Comparison of ENCODE assay signal across 21 mouse cellular contexts in genomic region chr6:83023786-83024185, GRCm38 (mm10). TPM values are rescaled to one million over a fixed set of nuclear protein-coding genes. Genes with fewer than 3 reads are reported as not detected.
DNase-seq lines count a peak whose midpoint lies in the region; ATAC-seq and TF ChIP-seq lines count a peak whose summit lies in the region.
"Had no signal": no experiment of that assay in that cellular context is flagged by ENCODE, and none has a peak within 500 bp of the region (broad histone marks: within the 10 kb centered on the region; RNA-seq: fewer than 3 reads in every experiment).

No protein-coding gene starts in this region.

- no peak for TF ChIP-seq EP300 in liver, postnatal 0 days (IDR thresholded peaks at IDR 0.05; ENCODE audit: low read depth)

- H3K36me3 ChIP-seq in liver, embryonic 13.5 days: no peaks in the 10 kb centered on the region
- H3K36me3 ChIP-seq in liver, postnatal 0 days (replicated peaks; ENCODE audit: insufficient read depth, low read length): no peaks in the 10 kb centered on the region
- H3K36me3 ChIP-seq in C2C12 (ENCODE audit: control insufficient read depth, insufficient read depth): no peaks in the 10 kb centered on the region
- H3K36me3 ChIP-seq: embryonic facial prominence, embryonic 10.5 days; forebrain, embryonic 15.5 days; heart, embryonic 10.5 days; hindbrain, embryonic 12.5 days had no signal

- H3K27ac ChIP-seq in liver, embryonic 13.5 days: peak overlapping the region; percentile 91
- H3K27ac ChIP-seq in liver, postnatal 0 days (ENCODE audit: low read depth): no peak overlapping the region
- H3K27ac ChIP-seq in embryonic fibroblast, embryonic 13.5 days (ENCODE audit: insufficient read depth, low read length): peak overlapping the region; percentile 95
- H3K27ac ChIP-seq: embryonic facial prominence, embryonic 10.5 days; forebrain, embryonic 15.5 days; heart, embryonic 10.5 days; hindbrain, embryonic 12.5 days had no signal

- H3K79me2 ChIP-seq in C2C12 (ENCODE audit: control insufficient read depth, insufficient read depth): no peaks in the 10 kb centered on the region

- H3K27me3 ChIP-seq in liver, embryonic 13.5 days: no peaks in the 10 kb centered on the region; the same call in 1 of the 2 replicates
- 0 out of 2 replicates have a peak, but pooled peaks cover 3% of the 10 kb centered on the region for H3K27me3 ChIP-seq in liver, postnatal 0 days (ENCODE audit: insufficient read depth, low read length)
- H3K27me3 ChIP-seq in C2C12 (ENCODE audit: control insufficient read depth, insufficient read depth, insufficient read length): no peaks in the 10 kb centered on the region
- H3K27me3 ChIP-seq: forebrain, embryonic 15.5 days; Patski had no signal

- no peak overlapping the region for H3ac ChIP-seq in C2C12 (ENCODE audit: control insufficient read depth, insufficient read length, low read depth)

- peak overlapping the region; percentile 43 for H3K9ac ChIP-seq in liver, embryonic 13.5 days
- H3K9ac ChIP-seq in liver, postnatal 0 days (replicated peaks): no peak overlapping the region
- H3K9ac ChIP-seq: forebrain, embryonic 15.5 days; hindbrain, embryonic 12.5 days had no signal

- no peak overlapping the region for H3K4me3 ChIP-seq in liver, embryonic 13.5 days (replicated peaks)
- H3K4me3 ChIP-seq in liver, postnatal 0 days (ENCODE audit: low read depth, low read length): no peak overlapping the region
- H3K4me3 ChIP-seq in C2C12 (ENCODE audit: insufficient read depth, poor library complexity, severe bottlenecking): no peak overlapping the region
- no peak overlapping the region for H3K4me3 ChIP-seq in embryonic fibroblast, embryonic 13.5 days (ENCODE audit: insufficient read depth, low read length)
- H3K4me3 ChIP-seq: embryonic facial prominence, embryonic 10.5 days; forebrain, embryonic 15.5 days; heart, embryonic 10.5 days; hindbrain, embryonic 12.5 days had no signal

- 91% methylated on average over 2 of the region's 2 CpGs for WGBS in liver, embryonic 13.5 days (ENCODE audit: insufficient replicate concordance)
- 84% methylated on average over 2 of the region's 2 CpGs for WGBS in liver, postnatal 0 days (ENCODE audit: insufficient replicate concordance)

- H3K9me3 ChIP-seq in liver, embryonic 13.5 days (replicated peaks): no peaks in the 10 kb centered on the region
- no peaks in the 10 kb centered on the region for H3K9me3 ChIP-seq in liver, postnatal 0 days (ENCODE audit: low read length)
- H3K9me3 ChIP-seq: embryonic facial prominence, embryonic 10.5 days; forebrain, embryonic 15.5 days; G1E; heart, embryonic 10.5 days; hindbrain, embryonic 12.5 days had no signal

- H3K4me2 ChIP-seq in liver, embryonic 13.5 days: no peak overlapping the region
- H3K4me2 ChIP-seq in liver, postnatal 0 days (ENCODE audit: low read depth, low read length): no peak overlapping the region
- H3K4me2 ChIP-seq: forebrain, embryonic 15.5 days; hindbrain, embryonic 12.5 days had no signal

- no peak for ATAC-seq in liver, embryonic 13.5 days (ENCODE audit: low read depth)
- no peak for ATAC-seq in liver, postnatal 0 days
- ATAC-seq in erythroid progenitor cell, adult 5-6 weeks (replicated peaks; ENCODE audit: low FRiP score, poor library complexity, severe bottlenecking): no peak
- ATAC-seq: activated CD4-positive, CD25-positive, alpha-beta regulatory T cell, adult 4 months; CD4-positive, CD25-positive, alpha-beta regulatory T cell, adult 4 months; forebrain, embryonic 15.5 days; hindbrain, embryonic 16.5 days; Patski had no signal

- no peak for DNase-seq in liver, embryonic 13.5 days
- DNase-seq in liver, postnatal 0 days: no peak
- DNase-seq in layer of hippocampus, adult 9-10 months (ENCODE audit: low spot score): no peak
- DNase-seq: adrenal gland, postnatal 14 days; cerebellum, adult 18-20 months; cerebellum, adult 9-11 months; gastrocnemius, postnatal 36 days; heart, postnatal 10 days; heart, postnatal 4 days had no signal

- no peak for TF ChIP-seq POLR2A in embryonic fibroblast, embryonic 13.5 days (IDR thresholded peaks at IDR 0.05; ENCODE audit: low read depth, low read length)

- H3K79me3 ChIP-seq in C2C12 (ENCODE audit: low read depth): peaks cover 1% of the 10 kb centered on the region

- no peak for TF ChIP-seq CTCF in liver, postnatal 0 days (IDR thresholded peaks at IDR 0.05; ENCODE audit: low read depth)
- TF ChIP-seq CTCF in C2C12 (IDR thresholded peaks at IDR 0.05; ENCODE audit: control insufficient read depth, insufficient read depth, insufficient read length): no peak
- no peak for TF ChIP-seq CTCF in embryonic fibroblast, embryonic 13.5 days (IDR thresholded peaks at IDR 0.05; ENCODE audit: borderline replicate concordance, insufficient read depth, low read length)

- peaks cover 85% of the 10 kb centered on the region for H3K4me1 ChIP-seq in liver, embryonic 13.5 days (replicated peaks)
- peaks cover 55% of the 10 kb centered on the region for H3K4me1 ChIP-seq in liver, postnatal 0 days (ENCODE audit: insufficient read depth)
- peaks cover 32% of the 10 kb centered on the region for H3K4me1 ChIP-seq in embryonic fibroblast, embryonic 13.5 days (ENCODE audit: control insufficient read depth, insufficient read depth, low read length)
- H3K4me1 ChIP-seq: forebrain, embryonic 15.5 days; hindbrain, embryonic 12.5 days had no signal

TF ChIP-seq in C2C12, 6 proteins besides CTCF, POLR2A, EP300 and RAD21:
- TF ChIP-seq CEBPB (IDR thresholded peaks at IDR 0.05; ENCODE audit: low read depth) (no peak), MAX (IDR thresholded peaks at IDR 0.05) (peak; percentile 16), MYOD1 (IDR thresholded peaks at IDR 0.05; ENCODE audit: control insufficient read depth, insufficient read length, low read depth) (peak; percentile 7), FOSL1 (IDR thresholded peaks at IDR 0.05; ENCODE audit: insufficient read depth, low read length, poor library complexity, severe bottlenecking) (peak; percentile 9), MYOG (IDR thresholded peaks at IDR 0.05; ENCODE audit: control insufficient read depth, extremely low read depth, insufficient read length) (no peak), USF1 (IDR thresholded peaks at IDR 0.05; ENCODE audit: low read depth) (no peak)

RNA-seq across cellular contexts. Expression of gene Dok1, which starts 9.5 kb away (rescaled TPM):
- 20.1 and 20.2 TPM in 2 replicates for polyA plus RNA-seq in liver, embryonic 13.5 days (2015; fragmentation: Nextera tagmentation; extraction: Ambion mirVana)
- 11.3 and 11.8 TPM in 2 replicates for polyA plus RNA-seq in liver, postnatal 0 days (2015; fragmentation: Nextera tagmentation; extraction: Ambion mirVana)
- polyA plus RNA-seq in C2C12 (2012; fragmentation: generic; extraction: Trizol): 80.8 TPM
- polyA plus RNA-seq in embryonic fibroblast, embryonic 13.5 days (2011; ENCODE audit: insufficient read length, low read depth, missing spikeins): 37.9 and 56.4 TPM in 2 replicates
- total RNA-seq in erythroid progenitor cell, adult 5-6 weeks (2015; ENCODE audit: low replicate concordance): 20.5 and 27.4 TPM in 2 replicates
- 26.9 and 34.7 TPM in 2 replicates for total RNA-seq in erythroid progenitor cell, adult 5-6 weeks (2017; ENCODE audit: low replicate concordance)

RNA-seq across cellular contexts. Expression of gene Loxl3, which starts 10.2 kb away (rescaled TPM):
- 2.1 and 2.2 TPM in 2 replicates for polyA plus RNA-seq in liver, embryonic 13.5 days (2015; fragmentation: Nextera tagmentation; extraction: Ambion mirVana)
- 1.2 and 1.7 TPM in 2 replicates for polyA plus RNA-seq in liver, postnatal 0 days (2015; fragmentation: Nextera tagmentation; extraction: Ambion mirVana)
- polyA plus RNA-seq in C2C12 (2012; fragmentation: generic; extraction: Trizol): 23.0 TPM
- 124 and 241 TPM in 2 replicates for polyA plus RNA-seq in embryonic fibroblast, embryonic 13.5 days (2011; ENCODE audit: insufficient read length, low read depth, missing spikeins)
- 0.84 and 3.6 TPM in 2 replicates for total RNA-seq in erythroid progenitor cell, adult 5-6 weeks (2015; ENCODE audit: low replicate concordance)
- 0.38 and 3.2 TPM in 2 replicates for total RNA-seq in erythroid progenitor cell, adult 5-6 weeks (2017; ENCODE audit: low replicate concordance)

RNA-seq across cellular contexts. Expression of gene Aup1, which starts 30.5 kb away (rescaled TPM):
- polyA plus RNA-seq in liver, embryonic 13.5 days (2015; fragmentation: Nextera tagmentation; extraction: Ambion mirVana): 186 and 197 TPM in 2 replicates
- 175 and 180 TPM in 2 replicates for polyA plus RNA-seq in liver, postnatal 0 days (2015; fragmentation: Nextera tagmentation; extraction: Ambion mirVana)
- 166 TPM for polyA plus RNA-seq in C2C12 (2012; fragmentation: generic; extraction: Trizol)
- 129 and 133 TPM in 2 replicates for polyA plus RNA-seq in embryonic fibroblast, embryonic 13.5 days (2011; ENCODE audit: insufficient read length, low read depth, missing spikeins)
- total RNA-seq in erythroid progenitor cell, adult 5-6 weeks (2015; ENCODE audit: low replicate concordance): 275 and 371 TPM in 2 replicates
- total RNA-seq in erythroid progenitor cell, adult 5-6 weeks (2017; ENCODE audit: low replicate concordance): 190 and 242 TPM in 2 replicates

RNA-seq across cellular contexts. Expression of gene Htra2, which starts 31.3 kb away (rescaled TPM):
- 131 and 132 TPM in 2 replicates for polyA plus RNA-seq in liver, embryonic 13.5 days (2015; fragmentation: Nextera tagmentation; extraction: Ambion mirVana)
- polyA plus RNA-seq in liver, postnatal 0 days (2015; fragmentation: Nextera tagmentation; extraction: Ambion mirVana): 33.8 and 34.7 TPM in 2 replicates
- 119 TPM for polyA plus RNA-seq in C2C12 (2012; fragmentation: generic; extraction: Trizol)
- polyA plus RNA-seq in embryonic fibroblast, embryonic 13.5 days (2011; ENCODE audit: insufficient read length, low read depth, missing spikeins): 56.3 and 60.8 TPM in 2 replicates
- total RNA-seq in erythroid progenitor cell, adult 5-6 weeks (2015; ENCODE audit: low replicate concordance): 114 and 126 TPM in 2 replicates
- 65.7 and 87.8 TPM in 2 replicates for total RNA-seq in erythroid progenitor cell, adult 5-6 weeks (2017; ENCODE audit: low replicate concordance)

RNA-seq across cellular contexts. Expression of gene Dqx1, which starts 33.9 kb away (rescaled TPM):
- 5.3 and 5.6 TPM in 2 replicates for polyA plus RNA-seq in liver, embryonic 13.5 days (2015; fragmentation: Nextera tagmentation; extraction: Ambion mirVana)
- 7.5 and 8.2 TPM in 2 replicates for polyA plus RNA-seq in liver, postnatal 0 days (2015; fragmentation: Nextera tagmentation; extraction: Ambion mirVana)
- polyA plus RNA-seq in C2C12 (2012; fragmentation: generic; extraction: Trizol): 0.15 TPM
- 0.25 and 0.84 TPM in 2 replicates for polyA plus RNA-seq in embryonic fibroblast, embryonic 13.5 days (2011; ENCODE audit: insufficient read length, low read depth, missing spikeins)
- total RNA-seq in erythroid progenitor cell, adult 5-6 weeks (2015; ENCODE audit: low replicate concordance): 2.5 and 6.8 TPM in 2 replicates
- total RNA-seq in erythroid progenitor cell, adult 5-6 weeks (2017; ENCODE audit: low replicate concordance): 3.7 and 3.9 TPM in 2 replicates
